Mouse (Mus musculus) stomach, postnatal 0 days (tissue): ENCODE measurements around the gene Thsd7b.

ENCODE experiments used
- CTCF ChIP-seq: IDR thresholded peaks from 2 replicates; pipeline ENCODE4 v1.5.1; 2016; ENCODE audit warnings: antibody characterized with exemption, low read depth, mild to moderate bottlenecking, moderate library complexity
- EP300 ChIP-seq: optimal IDR thresholded peaks from 2 replicates; pipeline ENCODE3; 2016; ENCODE audit warnings: antibody characterized with exemption

DNA sequence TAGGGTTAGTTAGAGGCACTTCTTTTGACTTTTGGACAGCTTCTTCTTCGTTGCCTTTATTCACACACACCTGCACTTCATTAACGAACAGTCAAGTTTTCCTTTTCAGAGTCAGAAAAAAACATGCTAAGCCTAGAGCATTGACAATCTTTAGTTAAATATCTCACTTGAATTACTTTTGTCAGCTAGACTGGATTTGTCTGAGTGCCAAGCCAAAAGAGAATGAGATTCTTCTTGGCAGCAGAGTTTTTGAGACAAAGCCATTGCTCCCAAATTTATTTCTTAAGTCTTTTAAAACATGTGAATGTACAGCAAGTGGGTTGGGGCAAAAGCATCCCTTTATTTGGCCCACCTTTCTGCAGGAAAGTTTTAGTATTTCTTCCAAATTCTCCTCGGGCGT lies 362.0 kb downstream of the Thsd7b start:
- no peak for TF ChIP-seq EP300
- no peak for TF ChIP-seq CTCF
